Mouse (Mus musculus) brain, embryonic 14.5 days (tissue): ENCODE measurements at regions not wholly inside any gene's neighbourhood (a gene's known extent, or its start where the extent isn't known, plus 50 kb on each side); places are given as distances from the start of the nearest gene placed in this dataset.

Experiments
- CTCF ChIP-seq: fragments of 200-500 bp; IDR thresholded peaks from 2 replicates; pipeline ENCODE4 v1.5.1; 2012; ENCODE audit warnings: inconsistent platforms, mild to moderate bottlenecking, moderate library complexity, borderline replicate concordance; ENCODE audit not compliant: insufficient read depth, insufficient read length; ENCODE audit errors: extremely low read depth
- POLR2A ChIP-seq: fragments of 200-500 bp; IDR thresholded peaks from 2 replicates; pipeline ENCODE4 v1.6.1; 2012; ENCODE audit warnings: mild to moderate bottlenecking, inconsistent platforms, borderline replicate concordance; ENCODE audit not compliant: poor library complexity, insufficient read depth, insufficient read length, severe bottlenecking; ENCODE audit errors: extremely low read depth

GRCm38 (mm10) chr4:125324495-125324894 is 166.0 kb upstream of the Grik3 start:
- no peak for TF ChIP-seq POLR2A
- no peak for TF ChIP-seq CTCF
